Mouse (Mus musculus): Measurements from ENCODE around the gene Tmem164.

Tmem164 gene

DNA sequence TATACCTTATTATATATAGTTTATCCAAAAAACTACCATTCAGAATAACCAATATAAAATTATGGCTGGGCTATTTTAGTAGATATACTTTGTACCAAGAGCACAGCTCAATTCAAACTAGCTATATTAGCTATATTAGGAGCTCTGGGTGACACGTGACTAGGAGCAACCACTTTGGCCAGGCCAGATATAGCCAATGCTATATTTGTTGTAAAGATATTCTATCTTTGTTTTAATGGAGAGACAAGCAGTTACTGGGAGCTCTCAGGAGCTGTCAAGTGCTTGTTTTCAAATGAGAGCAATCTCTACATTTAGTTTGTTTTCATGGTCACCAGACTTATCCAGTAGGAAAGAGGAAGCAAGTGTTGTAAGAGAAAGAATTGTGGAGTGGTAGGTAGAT is 144.1 kb downstream of the Tmem164 start:
- DNase-seq (ENCODE audit: low read depth in 1 of 2, low spot score in 2 of 2), result no peak

DNA sequence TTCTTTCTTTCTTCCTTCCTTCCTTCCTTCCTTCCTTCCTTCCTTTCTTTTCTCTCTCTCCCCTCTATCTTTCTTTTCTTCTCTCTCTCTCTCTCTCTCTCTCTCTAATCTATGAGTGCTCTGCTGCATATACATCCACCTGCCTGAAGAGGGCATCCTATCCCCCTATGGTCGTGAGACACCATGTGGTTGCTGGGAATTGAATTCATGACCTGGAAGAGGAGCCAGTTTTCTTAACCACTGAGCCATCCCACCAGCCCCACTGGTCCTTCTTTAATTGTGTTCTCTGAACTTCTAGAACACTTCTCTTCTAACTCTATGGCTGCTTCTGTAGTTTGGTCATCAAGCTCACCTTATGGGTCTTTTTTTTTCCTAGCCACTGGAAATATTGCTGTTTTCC is 146.4 kb downstream of the Tmem164 start:
- DNase-seq (ENCODE audit: low read depth in 1 of 2, low spot score in 2 of 2), result no peak

DNA sequence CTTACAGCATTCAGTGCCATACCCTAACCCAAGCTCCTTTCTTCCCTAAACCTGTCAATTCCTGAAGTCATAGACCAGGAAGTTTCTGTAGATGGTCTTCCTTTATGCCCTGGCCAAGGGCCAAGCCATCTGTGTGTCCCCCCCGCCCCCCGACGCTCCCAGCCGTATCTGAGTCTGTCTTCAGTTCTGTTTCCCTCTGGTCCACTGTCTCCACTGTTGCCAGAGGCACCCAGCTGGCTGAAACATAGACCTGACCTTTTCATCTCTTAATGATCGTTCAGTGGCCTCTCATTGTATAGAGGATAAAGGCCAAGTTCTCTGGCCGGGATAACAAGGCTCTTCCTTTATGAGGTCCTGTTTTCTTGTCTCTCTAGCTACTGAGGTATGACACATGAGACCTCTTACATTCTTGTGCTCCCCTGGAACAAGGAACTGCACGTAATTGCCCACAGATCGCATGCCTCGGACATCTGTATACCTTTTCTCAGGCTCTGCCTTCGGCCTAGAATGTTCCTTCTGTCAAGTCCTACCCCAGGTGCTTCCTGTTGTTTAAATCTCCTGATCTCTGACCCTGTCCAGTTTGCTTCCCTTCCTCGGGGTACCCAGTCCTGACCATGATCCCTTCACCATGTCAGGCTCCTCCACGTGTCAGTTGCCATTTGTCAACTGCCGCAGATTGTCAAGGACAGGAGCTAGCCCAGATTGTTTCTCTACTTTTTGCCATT is 147.1 kb downstream of the Tmem164 start:
- DNase-seq (ENCODE audit: low read depth in 1 of 2, low spot score in 2 of 2), result no peak

DNA sequence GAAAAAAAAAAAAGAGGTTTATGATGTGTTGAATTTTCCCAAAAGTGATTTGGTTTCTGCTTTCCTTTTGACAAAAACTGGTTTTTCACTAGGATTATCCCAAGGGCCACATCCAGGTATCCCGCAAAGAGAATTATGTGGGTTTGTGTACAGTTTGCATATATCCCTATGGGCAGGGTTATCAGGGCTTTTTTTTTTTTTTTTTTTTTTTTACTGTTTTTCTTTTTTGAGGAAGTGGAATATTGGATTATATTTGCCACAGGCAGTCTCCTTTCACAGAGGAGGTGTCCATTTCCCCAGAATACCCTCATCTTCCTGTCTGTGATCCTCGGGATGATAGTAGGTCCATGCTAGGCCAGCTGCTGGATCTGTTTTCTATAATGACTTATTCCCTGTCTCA is 148.1 kb downstream of the Tmem164 start:
- DNase-seq (ENCODE audit: low read depth in 1 of 2, low spot score in 2 of 2), result no peak

DNA sequence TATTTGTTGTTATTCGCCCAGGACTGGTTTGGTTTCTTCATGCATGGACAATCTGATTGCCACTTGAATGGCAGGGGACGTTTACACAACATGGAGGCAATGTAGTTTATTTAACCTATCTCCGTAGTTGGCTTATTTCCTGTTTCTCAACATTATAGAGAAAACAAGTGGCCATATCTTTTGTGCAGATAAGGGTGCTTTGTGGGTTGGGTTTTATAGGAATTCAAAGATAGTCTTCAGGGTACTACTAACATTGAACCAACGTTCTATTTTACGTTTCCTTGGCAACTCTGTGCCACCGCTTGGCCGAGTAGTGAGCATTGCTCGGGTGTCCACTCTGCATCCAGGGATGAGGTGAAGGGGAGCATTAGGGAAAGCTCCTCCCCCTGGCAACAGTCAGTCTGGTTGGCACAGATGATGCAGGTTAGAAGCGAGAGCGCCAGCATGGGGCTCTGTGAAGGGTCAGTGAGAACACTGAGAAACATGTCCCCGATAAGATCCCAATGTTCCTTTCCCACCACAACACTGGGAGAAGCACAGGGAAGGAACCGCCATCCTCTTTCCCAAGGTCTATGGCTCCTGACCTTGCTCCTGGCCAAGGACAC is 148.8 kb downstream of the Tmem164 start:
- DNase-seq (ENCODE audit: low read depth in 1 of 2, low spot score in 2 of 2), result no peak

DNA sequence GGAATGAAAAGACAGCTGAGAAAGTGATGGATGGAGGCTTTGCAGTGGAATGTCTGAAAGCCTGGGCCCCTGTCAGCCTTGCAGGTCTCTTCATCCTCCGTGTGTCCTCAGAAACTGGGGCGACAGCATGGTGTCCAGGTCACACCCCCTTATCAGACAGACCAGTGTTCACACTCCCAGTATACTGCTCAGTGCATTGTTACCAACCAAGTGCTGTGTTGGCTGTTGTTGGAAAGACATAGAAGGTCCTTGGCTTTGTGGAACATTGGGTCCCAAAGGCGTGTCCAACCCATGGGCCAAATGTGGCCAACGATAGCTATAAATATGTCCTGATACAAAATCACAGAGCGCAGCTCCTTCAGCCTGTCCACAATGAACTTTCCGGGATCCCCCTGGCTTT is 149.4 kb downstream of the Tmem164 start:
- DNase-seq (ENCODE audit: low read depth in 1 of 2, low spot score in 2 of 2), result no peak

DNA sequence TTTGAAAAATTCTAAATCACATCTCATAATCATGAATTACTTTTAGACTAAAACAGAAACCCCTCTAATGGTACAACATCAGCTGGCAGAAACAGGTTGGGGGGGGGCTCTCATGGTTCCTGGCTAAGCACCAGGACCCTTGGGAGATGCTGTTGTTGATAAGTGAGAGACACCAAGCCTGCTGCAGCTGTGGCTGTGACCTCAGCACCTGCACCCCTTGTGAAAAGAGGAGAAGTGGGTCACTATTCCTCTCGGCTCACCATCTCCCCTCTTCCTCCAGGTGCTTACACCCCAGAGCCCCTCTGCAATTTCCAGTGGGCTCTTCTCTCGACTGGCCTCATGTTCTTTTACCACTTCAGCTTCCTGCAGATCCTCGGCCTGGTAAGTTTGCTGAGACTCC is 151.0 kb downstream of the Tmem164 start:
- DNase-seq (ENCODE audit: low read depth in 1 of 2, low spot score in 2 of 2), result no peak

DNA sequence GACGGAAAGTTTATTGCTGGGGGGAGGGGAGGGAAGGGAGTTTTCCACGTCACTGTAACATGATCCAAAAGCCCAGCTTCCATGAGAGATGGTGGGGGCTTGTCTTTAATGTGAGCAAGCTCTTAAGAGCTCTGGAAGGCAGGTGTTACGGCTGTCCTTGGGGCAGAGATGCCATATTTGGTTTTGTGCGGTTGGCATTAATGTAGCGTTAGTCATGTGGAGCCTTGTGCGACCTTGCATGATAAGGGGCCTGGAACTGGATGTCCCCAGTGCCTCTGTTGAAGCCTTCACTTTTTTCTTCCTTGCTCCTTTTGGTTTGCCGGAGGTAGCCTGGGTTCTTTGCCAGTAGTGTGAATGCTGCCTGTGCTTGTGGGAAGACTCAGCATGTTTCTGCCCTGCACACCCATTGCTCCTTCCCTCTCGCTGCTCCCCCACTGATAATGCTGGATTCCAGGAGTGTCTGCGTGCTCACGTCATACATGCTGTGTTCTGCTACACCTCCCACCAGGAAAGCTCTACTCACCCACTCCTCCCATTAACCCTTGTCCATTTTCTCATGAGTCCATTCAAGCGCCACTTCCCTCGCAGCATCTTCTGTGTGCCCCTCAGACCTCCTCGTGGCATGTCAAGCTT is 152.1 kb downstream of the Tmem164 start:
- DNase-seq (ENCODE audit: low read depth in 1 of 2, low spot score in 2 of 2), result no peak

DNA sequence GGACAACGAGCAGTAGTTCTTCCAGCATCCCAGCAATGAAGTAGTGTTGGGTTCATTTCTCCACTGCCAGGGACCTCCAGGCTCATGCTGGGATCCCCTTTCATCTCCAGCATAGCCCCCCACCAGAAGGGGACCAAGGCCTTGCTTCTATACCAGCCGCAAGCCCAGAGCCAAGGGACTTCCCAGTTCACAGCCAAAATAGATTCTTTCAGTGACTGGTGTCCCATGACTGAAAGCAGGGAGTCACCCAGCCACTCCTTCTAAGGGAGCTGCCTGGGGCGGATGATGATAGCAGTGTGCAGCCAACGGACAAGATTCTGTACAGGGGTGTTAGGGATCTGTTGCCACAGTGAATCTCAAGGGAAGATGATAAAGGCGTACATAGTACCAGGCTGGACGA is 153.6 kb downstream of the Tmem164 start:
- DNase-seq (ENCODE audit: low read depth in 1 of 2, low spot score in 2 of 2), result no peak

DNA sequence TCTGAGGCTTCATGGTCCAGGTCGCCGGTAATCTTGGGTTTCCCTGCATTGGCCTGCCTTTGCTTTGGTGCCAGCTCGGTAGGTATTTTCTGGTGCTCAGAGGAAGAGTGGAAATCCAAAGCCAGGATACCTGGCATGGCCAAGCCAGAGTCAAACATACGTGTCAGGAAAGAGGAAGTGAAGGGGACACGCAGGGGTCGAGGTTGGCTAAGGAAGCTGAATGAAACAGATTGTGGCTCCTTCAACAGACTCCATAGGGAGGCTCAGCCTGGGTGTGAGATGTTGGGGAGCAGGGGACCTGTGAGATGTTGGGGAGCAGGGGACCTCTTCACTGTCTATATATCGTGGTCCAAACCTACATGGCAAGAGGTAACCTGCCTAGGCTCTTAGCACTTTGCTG is 155.2 kb downstream of the Tmem164 start:
- no peak for DNase-seq (ENCODE audit: low read depth in 1 of 2, low spot score in 2 of 2)

DNA sequence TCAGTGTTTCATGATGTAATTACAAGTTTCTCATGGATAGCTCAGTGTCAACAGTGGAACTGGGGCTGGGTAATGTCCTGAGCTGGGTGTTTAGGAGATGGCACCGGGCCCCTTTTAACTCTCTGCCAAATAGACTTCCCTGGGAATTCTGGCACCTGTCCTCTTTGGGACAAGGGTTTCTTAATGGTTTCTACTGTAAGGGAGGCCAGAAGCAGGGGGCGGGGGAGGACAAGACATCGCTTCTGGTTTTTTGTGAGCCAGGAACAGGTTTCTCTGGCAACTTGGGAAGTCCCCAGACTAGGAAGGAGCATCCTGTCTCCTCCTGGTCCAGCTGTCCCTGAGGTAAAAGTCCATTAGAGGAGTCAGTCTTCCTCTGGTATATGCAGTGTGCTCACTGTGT is 156.1 kb downstream of the Tmem164 start:
- DNase-seq (ENCODE audit: low read depth in 1 of 2, low spot score in 2 of 2), result no peak

DNA sequence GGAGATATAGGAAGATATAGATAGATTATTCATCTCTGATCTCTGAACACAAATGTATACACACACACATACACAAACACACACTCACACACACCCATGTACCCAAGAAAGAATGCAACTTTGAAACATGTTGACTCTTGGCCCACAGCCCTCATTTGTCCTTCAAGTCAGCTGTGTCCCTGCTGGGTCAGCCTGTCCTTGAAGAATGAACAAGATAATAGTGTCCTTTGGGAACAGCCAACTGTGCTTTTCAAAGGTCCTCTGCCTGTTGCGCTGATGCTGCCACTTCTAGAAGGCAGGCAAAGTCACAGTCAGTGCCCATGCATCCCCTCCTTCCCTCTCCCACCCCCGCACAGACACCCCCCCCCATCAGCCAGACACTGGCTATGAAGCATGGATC is 157.6 kb downstream of the Tmem164 start:
- no peak for DNase-seq (ENCODE audit: low read depth in 1 of 2, low spot score in 2 of 2)

DNA sequence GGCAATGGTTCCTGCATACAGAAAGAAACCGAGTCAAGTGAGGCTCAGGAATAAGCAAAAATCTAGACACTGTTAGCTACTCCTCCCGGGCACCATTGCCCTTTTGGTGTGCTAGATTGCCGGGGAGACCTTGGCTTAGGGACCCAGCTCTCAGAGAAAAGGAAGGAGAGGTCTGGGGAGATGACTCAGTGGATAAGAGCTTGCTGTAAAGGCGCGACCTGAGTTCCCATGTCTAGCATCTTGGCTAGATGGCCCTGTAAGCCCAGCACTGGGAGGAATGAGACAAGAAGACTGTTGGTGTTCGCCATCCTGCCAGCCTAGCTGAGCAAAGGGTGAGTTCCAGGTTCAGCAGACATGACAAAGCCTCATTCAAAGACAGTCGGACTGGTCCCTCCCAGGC is 158.2 kb downstream of the Tmem164 start:
- DNase-seq (ENCODE audit: low read depth in 1 of 2, low spot score in 2 of 2), result no peak

DNA sequence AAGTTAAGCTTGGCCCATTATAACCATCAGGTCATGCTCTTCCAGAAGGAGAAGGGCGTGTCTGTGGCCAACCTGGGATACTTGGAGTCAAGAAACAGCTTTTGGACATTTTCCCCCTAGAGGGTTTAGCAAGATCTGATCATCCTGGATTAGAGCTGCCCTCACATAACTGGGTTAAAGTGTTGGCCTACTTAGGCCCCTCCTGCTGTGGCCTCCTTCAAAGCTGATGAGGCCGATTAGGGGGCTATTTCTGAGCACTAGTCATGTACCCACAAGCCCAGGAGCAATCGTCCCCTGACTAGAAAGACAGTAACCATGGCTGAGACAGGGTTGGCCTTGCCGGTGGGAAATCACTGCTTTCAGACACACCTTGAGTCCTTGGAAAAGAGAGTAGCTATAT is 160.7 kb downstream of the Tmem164 start:
- no peak for DNase-seq (ENCODE audit: low read depth in 1 of 2, low spot score in 2 of 2)

DNA sequence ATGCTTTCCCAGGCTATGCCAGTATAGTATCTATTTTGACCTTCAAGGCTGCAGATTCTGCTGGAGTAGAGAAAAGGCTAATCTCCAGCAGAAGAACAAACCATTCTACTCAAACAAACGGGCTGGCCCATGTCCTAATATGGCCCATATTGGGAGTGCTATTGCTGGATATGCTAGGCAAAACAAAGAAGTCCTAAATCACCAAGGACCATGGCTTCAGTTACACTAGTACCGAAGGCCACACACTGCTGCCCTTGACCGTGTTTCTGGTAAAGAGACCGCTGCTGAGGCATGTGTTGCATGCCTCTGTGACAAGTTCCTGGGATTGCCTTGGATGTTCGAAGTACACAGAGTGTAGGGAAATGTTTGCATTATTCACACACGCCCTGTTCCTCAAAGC is 165.1 kb downstream of the Tmem164 start:
- no peak for DNase-seq (ENCODE audit: low read depth in 1 of 2, low spot score in 2 of 2)

DNA sequence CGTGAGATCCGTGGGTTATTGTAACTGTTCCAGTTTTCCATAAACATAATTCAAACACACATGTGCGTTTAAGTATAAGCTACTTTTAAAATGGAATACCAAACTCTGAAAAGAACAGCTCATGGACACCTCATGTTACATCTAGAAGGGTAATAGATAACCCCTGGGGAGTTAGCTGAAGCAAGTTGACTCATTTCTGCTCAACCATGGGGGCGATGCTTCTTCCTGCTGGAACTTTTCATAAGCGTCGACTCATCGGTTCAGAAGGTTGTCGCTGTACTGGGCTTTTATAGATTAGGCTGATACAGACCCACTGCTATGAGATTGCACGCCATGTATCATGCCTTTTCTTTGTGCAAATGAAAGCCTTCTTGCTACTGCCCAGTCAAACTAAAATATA is 166.8 kb downstream of the Tmem164 start:
- no peak for DNase-seq (ENCODE audit: low read depth in 1 of 2, low spot score in 2 of 2)

DNA sequence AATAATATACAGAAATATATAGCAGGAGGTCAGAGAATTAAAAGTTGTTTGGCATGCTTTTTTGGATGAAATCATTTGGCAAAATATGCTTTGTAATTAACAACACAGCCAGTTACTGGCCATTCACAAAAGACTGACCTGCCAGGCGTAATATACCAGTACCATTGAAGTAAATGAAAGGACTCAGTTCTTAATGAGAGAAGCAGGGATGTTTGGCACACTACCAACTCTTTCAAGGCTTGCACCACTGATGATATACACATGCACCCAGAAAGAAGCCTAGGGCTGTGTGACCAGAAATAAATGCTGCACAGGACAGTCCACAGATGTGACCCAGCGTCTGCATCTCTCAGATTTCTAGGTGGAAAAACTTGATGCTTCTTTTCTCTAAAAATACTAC is 188.6 kb downstream of the Tmem164 start:
- no peak for DNase-seq (ENCODE audit: low read depth in 1 of 2, low spot score in 2 of 2)

DNA sequence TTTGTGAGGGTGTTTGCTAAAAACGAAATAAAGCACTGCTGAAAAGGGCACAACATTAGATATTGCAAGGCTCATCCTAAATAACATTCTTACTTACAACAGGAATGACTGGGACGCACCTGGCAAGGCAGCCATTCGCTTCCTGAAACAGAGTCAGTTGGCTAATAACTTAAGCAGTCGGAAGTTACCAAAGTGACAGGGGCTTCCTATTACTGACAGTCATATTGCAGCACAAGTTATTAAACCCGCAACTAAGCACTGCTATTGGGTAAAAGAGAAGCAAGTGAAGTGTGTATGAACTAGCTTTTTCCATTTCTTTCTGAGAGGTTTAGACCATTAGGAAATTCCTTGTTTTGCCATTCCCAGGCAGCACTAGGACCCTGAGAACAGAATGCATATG is 201.0 kb downstream of the Tmem164 start:
- no peak for DNase-seq (ENCODE audit: low read depth in 1 of 2, low spot score in 2 of 2)

DNA sequence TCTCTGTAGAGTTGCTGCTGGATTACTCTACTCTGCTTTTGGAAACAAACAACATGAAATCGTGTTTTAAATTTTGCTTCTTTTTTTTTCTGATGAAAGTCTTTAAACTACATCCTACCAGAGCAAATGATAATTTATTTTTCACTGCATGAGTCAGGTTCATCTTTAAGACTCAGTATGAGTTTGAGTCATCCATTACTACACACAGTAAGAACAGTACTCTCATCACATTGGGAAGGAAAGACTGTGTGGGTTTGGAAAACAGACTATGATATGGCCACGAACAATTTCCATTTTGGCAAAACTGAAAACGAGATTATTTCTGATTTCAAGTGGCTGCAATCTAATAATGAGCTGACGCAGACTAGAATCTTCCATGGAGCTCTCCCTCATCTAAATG is 202.4 kb downstream of the Tmem164 start:
- DNase-seq (ENCODE audit: low read depth in 1 of 2, low spot score in 2 of 2), result no peak

DNA sequence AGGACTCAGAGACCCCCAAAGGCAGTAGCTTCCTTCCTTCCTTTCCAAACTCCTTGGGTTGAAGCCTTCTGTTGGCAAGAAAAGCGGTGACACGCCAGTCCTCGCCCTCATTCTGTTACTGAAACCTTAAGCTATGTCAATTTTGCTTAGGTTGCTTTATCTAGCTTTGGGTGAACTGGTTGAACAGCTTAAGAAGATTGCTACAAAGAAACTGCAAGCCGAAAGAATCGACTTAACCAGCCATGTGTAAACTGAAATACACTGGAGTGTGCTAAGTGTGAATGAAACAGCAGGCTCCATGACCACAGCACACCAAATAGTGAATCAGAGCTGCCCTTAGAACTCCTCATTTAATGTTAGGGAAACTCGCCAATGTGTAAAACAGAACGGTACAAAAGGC is 204.8 kb downstream of the Tmem164 start:
- no peak for DNase-seq (ENCODE audit: low read depth in 1 of 2, low spot score in 2 of 2)
